ENCODE assay signal across 23 mouse cellular contexts in genomic region chr16:26282418-26282817, GRCm38 (mm10).
"Had no signal": no experiment of that assay in that cellular context is flagged by ENCODE, and none has a peak within 500 bp of the region (broad histone marks: within the 10 kb centered on the region; RNA-seq: fewer than 3 reads in every experiment).

No protein-coding gene starts in this region.

- H3K36me3 ChIP-seq: hindbrain, embryonic 15.5 days; limb, embryonic 10.5 days; limb, embryonic 13.5 days; liver, embryonic 12.5 days; liver, embryonic 15.5 days; midbrain, embryonic 12.5 days; midbrain, embryonic 15.5 days; neural tube, embryonic 12.5 days; neural tube, embryonic 15.5 days; stomach, embryonic 15.5 days had no signal

- H3K27ac ChIP-seq: hindbrain, embryonic 15.5 days; layer of hippocampus, adult 2 months; limb, embryonic 10.5 days; limb, embryonic 13.5 days; liver, embryonic 12.5 days; liver, embryonic 15.5 days; macrophage; midbrain, embryonic 12.5 days; midbrain, embryonic 15.5 days; neural tube, embryonic 12.5 days; neural tube, embryonic 15.5 days; stomach, embryonic 15.5 days had no signal

- H3K4me3 ChIP-seq: hindbrain, embryonic 15.5 days; layer of hippocampus, adult 2 months; limb, embryonic 10.5 days; limb, embryonic 13.5 days; liver, embryonic 12.5 days; liver, embryonic 15.5 days; midbrain, embryonic 12.5 days; midbrain, embryonic 15.5 days; neural tube, embryonic 12.5 days; neural tube, embryonic 15.5 days; stomach, embryonic 15.5 days had no signal

- ATAC-seq: intestine, postnatal 0 days; liver, embryonic 12.5 days; midbrain, embryonic 15.5 days had no signal

- H3K9ac ChIP-seq: hindbrain, embryonic 15.5 days; limb, embryonic 13.5 days; liver, embryonic 12.5 days; liver, embryonic 15.5 days; midbrain, embryonic 12.5 days; midbrain, embryonic 15.5 days; neural tube, embryonic 12.5 days; neural tube, embryonic 15.5 days; stomach, embryonic 15.5 days had no signal

- H3K4me2 ChIP-seq: hindbrain, embryonic 15.5 days; limb, embryonic 13.5 days; liver, embryonic 12.5 days; liver, embryonic 15.5 days; midbrain, embryonic 12.5 days; midbrain, embryonic 15.5 days; neural tube, embryonic 12.5 days; neural tube, embryonic 15.5 days; stomach, embryonic 15.5 days had no signal

- H3K27me3 ChIP-seq: hindbrain, embryonic 15.5 days; limb, embryonic 13.5 days; liver, embryonic 12.5 days; liver, embryonic 15.5 days; midbrain, embryonic 12.5 days; midbrain, embryonic 15.5 days; neural tube, embryonic 12.5 days; neural tube, embryonic 15.5 days; stomach, embryonic 15.5 days had no signal

- H3K4me1 ChIP-seq: hindbrain, embryonic 15.5 days; limb, embryonic 10.5 days; limb, embryonic 13.5 days; liver, embryonic 12.5 days; liver, embryonic 15.5 days; midbrain, embryonic 12.5 days; midbrain, embryonic 15.5 days; neural tube, embryonic 12.5 days; neural tube, embryonic 15.5 days; stomach, embryonic 15.5 days had no signal

- H3K9me3 ChIP-seq: hindbrain, embryonic 15.5 days; limb, embryonic 10.5 days; limb, embryonic 13.5 days; liver, embryonic 12.5 days; liver, embryonic 15.5 days; midbrain, embryonic 12.5 days; midbrain, embryonic 15.5 days; neural tube, embryonic 12.5 days; neural tube, embryonic 15.5 days; stomach, embryonic 15.5 days had no signal

- DNase-seq: kidney, adult 8-10 months; kidney, postnatal 25 days; layer of hippocampus, adult 9-11 months; liver; right cerebral cortex, adult 18-20 months; right cerebral cortex, postnatal 14 days; right cerebral cortex, postnatal 4 days; thymus, adult 2 months; thymus, postnatal 14 days; thymus, postnatal 4 days had no signal
